Mouse (Mus musculus) heart, adult 8-10 months (tissue): ENCODE data around the gene Cntn1. TPM values are rescaled to one million over a fixed set of nuclear protein-coding genes. Genes with fewer than 3 reads are reported as not detected.
A peak's percentile ranks its signal among the peaks of the same experiment; 100 is the strongest.

ENCODE experiments used
- DNase-seq: peaks from one replicate; pipeline ENCODE4 v3.0.0; 2022; ENCODE audit warnings: low spot score
- total RNA-seq, 4 experiments: library from RNA; stranded (reverse); gene quantifications; 2 replicates each; pipeline ENCODE4 v1.2.4; 2022

The Cntn1 gene
- total RNA-seq, 4 experiments from 2014 or later: 0.05 to 0.09 (median 0.07) TPM

DNA sequence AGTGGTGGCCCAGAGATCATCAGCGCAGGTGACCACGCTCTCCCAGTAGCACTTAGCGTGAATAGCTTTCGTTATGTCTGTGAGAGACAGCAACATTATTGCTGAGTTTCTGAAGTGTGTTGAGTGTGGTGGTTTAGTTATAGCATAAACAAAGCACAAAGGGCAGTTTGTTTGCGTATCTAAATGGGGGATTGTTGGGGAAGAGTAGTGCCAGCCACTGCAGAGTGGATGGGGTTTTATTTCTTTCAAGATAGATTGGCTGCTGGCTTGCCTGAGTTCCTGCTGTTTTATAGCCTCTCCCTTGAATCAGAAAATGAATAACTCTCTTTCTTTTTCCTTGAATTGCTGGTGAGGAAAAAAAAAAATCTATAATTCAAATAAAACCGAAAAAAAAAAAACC is 86.1 kb downstream of the Cntn1 start:
- DNase-seq: no peak

DNA sequence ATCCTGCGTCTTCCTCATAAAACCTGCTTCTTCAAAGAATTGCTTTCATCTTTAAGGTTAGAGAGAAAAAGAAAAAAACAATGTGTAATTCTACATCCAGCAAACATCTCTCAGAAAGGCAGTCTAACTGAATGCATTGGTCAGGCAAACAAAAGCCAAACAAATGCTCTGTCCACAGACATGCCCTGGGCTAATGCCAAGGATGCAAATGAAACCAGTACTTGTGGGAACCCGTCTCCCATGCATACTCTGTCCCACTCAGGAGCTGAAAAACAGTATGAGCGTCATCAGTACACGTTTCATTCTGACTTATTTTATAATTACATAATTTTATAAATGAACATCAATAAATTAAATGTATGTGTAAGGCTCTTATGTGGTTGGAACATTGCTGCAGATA is 91.0 kb downstream of the Cntn1 start:
- DNase-seq: no peak

GRCm38 (mm10) chr15:92154921-92155320 is 104.0 kb downstream of the Cntn1 start:
- DNase-seq: no peak

GRCm38 (mm10) chr15:92160855-92161162 is 109.8 kb downstream of the Cntn1 start:
- DNase-seq: no peak

DNA sequence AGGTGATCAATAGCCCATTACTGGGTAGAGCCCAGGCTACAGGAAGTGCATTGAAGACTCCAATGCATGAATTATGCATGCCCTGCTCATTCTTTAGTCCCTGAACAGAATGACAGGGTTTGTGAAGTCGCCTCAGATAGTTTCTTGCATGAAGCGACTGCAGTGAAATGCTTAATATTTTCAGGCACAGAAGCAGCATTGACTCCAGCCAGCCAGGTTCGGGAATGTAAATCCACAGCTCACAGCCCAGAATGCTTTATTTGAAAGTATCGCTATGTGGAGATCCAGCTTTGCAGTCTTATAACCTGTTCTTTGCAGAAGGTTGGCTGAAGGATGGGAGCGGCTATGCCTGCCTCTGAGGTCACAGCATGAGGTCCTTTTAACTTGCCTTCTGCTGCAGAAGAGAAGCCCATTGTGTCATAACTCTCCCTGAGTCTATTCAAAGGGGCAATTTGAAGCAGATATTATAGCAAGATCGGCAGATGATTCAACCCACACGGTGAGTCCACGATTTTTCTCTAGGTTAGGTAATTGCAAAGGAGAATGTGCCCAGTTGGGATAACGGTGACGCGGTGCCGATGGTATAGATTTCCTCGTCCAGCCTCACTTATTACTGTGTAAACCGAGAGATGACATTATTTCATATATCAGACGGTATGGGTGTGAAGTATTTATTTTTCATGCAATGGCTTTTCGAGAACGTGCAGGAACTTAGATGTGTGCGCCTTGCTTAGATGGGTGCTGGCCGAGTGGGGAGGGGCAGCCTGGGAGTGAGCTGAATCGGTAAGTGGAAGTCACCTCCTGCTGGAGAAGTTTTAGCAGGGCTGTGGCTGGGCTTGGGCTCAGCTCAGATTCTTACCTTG is 110.4 kb downstream of the Cntn1 start:
- no peak for DNase-seq

GRCm38 (mm10) chr15:92162835-92163234 is 111.9 kb downstream of the Cntn1 start:
- no peak for DNase-seq

- DNase-seq: no peak
Measured at GRCm38 (mm10) chr15:92164127-92164526, 113.2 kb downstream of the Cntn1 start.

DNA sequence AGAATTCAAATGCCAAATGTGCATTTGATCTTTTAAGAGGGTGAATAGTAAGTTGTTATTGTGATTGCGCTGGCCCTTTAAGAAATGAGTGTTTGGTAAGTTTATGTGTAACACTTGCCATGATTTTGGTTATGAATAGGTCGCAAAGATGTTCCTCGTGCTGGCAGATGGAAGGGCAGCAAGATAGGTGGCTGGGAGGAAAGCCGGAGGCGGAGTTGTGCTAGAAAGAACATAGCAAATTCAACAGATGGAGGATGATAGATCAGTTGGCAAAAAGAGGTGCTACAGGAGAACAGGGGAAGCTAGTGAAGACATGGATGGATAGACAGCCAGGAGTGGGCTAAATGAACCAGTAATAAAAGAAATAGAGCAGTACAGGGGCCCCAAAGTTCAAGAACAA is 115.3 kb downstream of the Cntn1 start:
- no peak for DNase-seq

DNA sequence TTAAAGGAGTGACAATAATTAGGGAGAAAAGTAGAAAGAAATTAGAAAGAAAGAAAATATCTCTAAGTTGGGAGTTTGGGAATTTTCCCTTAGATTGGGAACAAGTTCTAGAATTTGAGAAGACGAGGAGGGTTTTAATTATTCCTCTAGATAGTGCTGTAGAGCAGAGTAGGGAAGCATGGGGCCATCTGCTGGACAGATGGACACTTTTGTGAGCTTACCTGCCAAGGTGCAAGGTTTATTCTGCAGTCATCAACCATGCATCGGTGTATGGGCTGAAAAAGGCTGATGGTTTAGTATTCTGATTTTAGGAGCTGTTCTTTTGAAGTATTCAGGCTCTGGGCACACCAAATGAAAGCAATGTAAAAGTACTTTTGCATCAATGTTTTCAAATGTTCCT is 124.8 kb downstream of the Cntn1 start:
- DNase-seq: no peak

GRCm38 (mm10) chr15:92177413-92177812 is 126.4 kb downstream of the Cntn1 start:
- DNase-seq: no peak

GRCm38 (mm10) chr15:92185484-92185883 is 134.5 kb downstream of the Cntn1 start:
- no peak for DNase-seq

DNA sequence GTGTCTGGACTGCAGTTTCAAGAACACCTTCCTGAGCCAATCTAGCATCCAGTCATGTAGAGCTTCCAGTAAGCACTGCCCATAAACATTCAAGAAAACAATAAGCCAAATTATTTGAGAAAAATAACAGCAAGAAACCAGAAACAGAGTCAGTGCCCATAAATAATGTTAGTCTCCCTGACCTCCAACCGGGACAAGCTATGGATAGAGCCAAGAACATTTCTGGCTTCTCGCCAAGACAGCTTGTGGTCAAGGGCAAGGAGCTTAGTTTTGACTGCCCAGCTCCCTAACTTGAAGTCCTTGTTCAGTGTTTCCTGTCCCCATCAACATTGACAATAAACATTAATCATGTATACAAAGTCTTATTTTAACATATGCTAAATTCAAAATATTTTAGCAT is 139.0 kb downstream of the Cntn1 start:
- DNase-seq: peak; percentile 25

DNA sequence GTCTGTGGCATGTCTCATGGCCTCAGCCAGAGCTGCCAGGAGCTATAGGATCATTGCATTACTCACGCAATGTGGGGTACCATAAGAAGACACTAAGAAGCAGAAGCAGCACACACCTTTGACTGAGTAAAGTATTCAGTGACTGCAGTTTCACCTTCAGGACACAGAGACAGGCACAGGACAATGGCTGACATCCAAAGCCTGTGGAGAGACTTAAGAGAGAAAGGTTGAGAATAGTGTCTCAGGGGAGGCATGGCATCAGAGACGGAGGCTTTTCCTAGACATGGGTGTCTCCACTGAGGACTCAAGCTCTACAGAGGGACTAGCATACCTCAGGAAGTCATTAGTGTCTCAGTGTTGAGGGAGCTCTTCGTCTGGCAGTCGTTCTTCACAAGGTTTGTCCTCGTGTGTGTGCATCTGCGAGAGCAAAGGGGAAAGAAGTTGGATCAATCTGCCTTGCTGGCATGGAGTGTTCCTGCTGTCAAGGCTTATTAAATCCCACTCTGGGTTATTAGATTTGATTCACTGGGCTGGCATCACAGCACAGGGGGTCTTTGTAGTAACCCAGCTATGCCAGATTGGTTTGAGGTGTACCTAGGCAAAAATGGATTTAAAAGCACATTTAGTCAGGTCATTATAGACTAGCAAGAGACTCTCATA is 149.5 kb downstream of the Cntn1 start:
- no peak for DNase-seq

- DNase-seq: no peak
Measured at GRCm38 (mm10) chr15:92206695-92207094, 155.7 kb downstream of the Cntn1 start.

DNA sequence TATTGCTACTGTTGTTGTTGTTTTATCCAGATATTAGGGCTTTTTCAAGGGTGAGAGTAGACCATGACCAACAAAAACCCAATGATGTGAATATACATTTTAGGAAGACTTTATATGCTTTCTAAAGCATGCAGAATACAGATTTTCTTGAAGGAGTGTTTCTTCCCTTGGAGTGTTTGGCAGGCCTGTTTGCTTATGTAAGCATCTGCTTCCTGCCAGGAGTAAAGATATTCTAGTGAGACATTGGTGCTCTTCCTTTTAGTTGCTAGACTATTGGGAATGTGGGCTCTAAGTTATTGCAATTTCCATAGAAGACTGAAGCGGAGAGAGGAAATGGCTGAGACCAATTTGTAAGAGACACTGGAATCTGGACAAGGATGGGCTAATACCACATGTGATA is 158.8 kb downstream of the Cntn1 start:
- DNase-seq: no peak

DNA sequence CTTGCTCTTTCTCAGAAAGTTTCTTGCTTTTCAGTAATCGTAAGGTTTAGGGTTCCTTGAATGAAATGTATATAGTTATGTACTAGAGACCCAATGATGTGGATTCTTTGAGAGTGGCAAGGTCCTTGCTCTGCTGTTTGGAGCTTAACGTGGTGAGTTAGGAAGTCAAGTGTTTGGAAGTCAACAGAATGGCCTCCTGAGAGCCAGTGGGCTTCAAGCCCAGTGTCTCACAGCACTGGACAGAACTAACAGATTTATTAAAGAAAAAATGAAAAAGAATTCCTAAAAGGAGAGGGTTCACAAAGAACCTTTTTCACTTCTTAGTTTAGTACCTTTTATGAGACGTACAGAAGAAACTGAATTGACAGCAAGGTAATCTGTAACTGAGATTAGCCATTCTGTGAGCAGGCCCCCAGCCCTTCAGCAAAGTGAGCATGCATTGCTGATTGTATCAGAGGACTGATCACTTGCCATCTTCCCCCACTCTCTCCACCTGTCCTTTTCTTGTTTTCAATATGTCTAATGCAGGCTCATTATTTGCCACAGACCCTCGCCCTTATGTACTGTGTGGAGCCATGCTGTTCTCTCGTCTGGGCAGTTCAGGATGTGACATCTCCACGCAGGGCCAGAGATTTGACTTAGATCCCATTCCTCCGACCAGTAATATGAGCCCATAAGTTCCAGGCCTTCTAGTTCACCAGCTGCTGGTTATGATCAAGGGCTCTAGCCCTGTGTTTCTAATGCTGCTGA is 159.7 kb downstream of the Cntn1 start:
- no peak for DNase-seq

GRCm38 (mm10) chr15:92215841-92216240 is 164.9 kb downstream of the Cntn1 start:
- no peak for DNase-seq

GRCm38 (mm10) chr15:92221446-92221845 is 170.5 kb downstream of the Cntn1 start:
- no peak for DNase-seq

DNA sequence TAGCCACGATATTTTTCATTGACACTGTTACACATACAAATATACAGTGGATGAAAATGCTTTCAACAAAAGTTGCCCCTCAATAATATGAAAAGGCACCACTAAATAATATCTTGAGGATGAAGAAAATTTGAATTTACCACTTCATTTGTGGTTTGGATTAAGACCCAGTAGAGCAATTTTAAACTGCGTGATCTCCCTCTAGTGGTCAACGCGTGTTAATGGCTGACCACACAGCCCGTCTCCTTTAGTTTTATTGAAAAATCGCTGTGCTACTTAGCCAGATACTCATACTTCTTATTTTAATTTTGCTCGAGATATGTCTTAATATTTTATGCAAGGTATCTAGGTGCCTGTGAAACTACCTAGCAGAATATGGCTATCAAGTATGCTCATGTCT is 180.4 kb downstream of the Cntn1 start:
- peak; percentile 3 for DNase-seq

GRCm38 (mm10) chr15:92235836-92236235 is 184.9 kb downstream of the Cntn1 start:
- DNase-seq: no peak

DNA sequence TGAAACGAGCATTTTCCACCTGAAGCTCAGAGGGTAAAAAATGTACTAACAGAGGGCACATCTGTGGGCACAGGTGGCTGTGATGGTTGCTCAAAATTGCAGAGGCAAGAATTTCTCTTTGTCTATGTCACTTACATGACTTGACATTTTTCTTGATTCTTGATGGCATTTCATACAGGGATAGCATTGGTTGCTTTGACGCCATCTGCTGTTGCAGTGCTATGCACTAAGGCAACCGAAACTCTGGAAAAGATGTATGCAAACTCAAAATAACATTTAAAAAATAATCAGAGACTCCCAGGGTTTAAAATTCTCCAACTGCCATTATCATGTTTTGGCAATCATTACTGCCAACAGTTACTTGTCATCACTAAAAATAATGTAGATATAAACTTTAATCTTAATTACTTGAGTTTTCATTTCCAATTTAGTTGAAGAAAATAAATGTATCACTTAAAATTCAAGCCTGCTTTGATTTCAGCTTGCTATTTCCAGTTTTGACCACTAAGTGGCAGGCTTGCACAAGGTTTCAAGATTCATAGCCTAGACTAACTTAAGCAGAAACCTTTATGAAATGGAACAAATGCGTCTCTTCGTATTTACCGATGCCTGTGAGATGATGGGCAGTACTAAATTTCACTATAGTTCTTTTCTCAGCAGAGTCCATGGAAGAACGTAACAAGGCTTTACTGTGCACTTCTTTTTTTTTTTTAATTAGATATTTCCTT is 214.2 kb downstream of the Cntn1 start:
- DNase-seq: peak; percentile 23

DNA sequence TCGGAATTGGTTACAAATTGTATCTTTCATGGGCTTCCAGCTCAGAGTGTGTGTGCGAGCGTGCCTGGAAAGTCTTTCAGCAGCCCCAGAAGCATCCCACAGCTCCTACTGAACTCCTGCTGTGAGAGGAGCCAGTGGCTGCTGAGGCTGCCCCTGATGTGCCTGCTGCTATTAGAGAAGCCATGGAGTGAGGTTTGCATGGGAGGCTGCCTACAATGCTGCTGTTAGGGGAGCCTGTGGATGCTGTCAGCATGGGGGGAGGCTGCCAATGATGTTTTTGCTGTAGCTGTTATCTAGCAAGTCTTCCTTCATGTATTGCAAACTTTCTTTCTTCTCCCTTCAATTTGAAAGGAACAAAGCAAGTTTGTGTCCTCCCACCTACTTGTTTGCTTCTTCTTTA is 217.4 kb downstream of the Cntn1 start:
- no peak for DNase-seq
